19 mouse cellular contexts compared by ENCODE assay signal in the genomic region with DNA sequence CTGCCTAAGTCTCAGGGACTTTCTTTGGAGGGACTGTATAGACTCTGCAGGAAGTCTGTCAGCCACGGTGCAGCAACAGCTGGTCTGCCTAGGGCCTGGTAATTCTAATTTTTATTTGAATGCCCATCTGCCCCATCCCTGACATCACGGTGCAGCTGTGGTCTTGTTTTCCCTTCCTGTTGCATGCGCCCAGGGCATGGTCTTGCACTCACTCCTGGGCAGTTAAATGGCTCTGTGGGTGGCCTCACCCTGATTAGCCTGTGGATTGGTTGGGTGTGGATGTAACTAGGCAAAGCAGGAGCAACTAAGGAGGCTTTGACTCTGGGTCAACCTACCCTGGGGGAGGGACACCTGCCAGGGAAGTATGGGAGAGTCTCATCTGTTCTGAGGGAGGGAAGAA. TPM values are rescaled to one million over a fixed set of nuclear protein-coding genes. Genes with fewer than 3 reads are reported as not detected.
DNase-seq lines count a peak whose midpoint lies in the region; ATAC-seq and TF ChIP-seq lines count a peak whose summit lies in the region.
"Had no signal": no experiment of that assay in that cellular context is flagged by ENCODE, and none has a peak within 500 bp of the region (broad histone marks: within the 10 kb centered on the region; RNA-seq: fewer than 3 reads in every experiment).

No protein-coding gene starts in this region.

- 23% methylated on average over 3 of the region's 3 CpGs for WGBS in forebrain, embryonic 13.5 days
- 24% methylated on average over 3 of the region's 3 CpGs for WGBS in forebrain, embryonic 16.5 days
- 27% methylated on average over 3 of the region's 3 CpGs for WGBS in midbrain, embryonic 12.5 days
- 13% methylated on average over 3 of the region's 3 CpGs for WGBS in midbrain, embryonic 14.5 days
- 33% methylated on average over 3 of the region's 3 CpGs for WGBS in hindbrain, postnatal 0 days

- H3K9ac ChIP-seq in forebrain, embryonic 13.5 days = no peak overlapping the region
- no peak overlapping the region for H3K9ac ChIP-seq in forebrain, embryonic 16.5 days (replicated peaks; ENCODE audit: low read depth, low read length)
- no peak overlapping the region for H3K9ac ChIP-seq in midbrain, embryonic 12.5 days (replicated peaks)
- H3K9ac ChIP-seq in midbrain, embryonic 14.5 days (replicated peaks; ENCODE audit: low read length) = no peak overlapping the region
- H3K9ac ChIP-seq in hindbrain, postnatal 0 days (replicated peaks; ENCODE audit: low read length) = no peak overlapping the region
- H3K9ac ChIP-seq: embryonic facial prominence, embryonic 12.5 days had no signal

- H3K4me2 ChIP-seq in forebrain, embryonic 13.5 days = no peak overlapping the region
- H3K4me2 ChIP-seq in forebrain, embryonic 16.5 days (ENCODE audit: low read length) = no peak overlapping the region
- H3K4me2 ChIP-seq in midbrain, embryonic 12.5 days (replicated peaks) = no peak overlapping the region
- no peak overlapping the region for H3K4me2 ChIP-seq in midbrain, embryonic 14.5 days (ENCODE audit: low read length)
- H3K4me2 ChIP-seq in hindbrain, postnatal 0 days (ENCODE audit: low read depth, low read length) = no peak overlapping the region
- H3K4me2 ChIP-seq: embryonic facial prominence, embryonic 12.5 days had no signal

- no peak overlapping the region for H3K4me3 ChIP-seq in forebrain, embryonic 13.5 days
- no peak overlapping the region for H3K4me3 ChIP-seq in forebrain, embryonic 16.5 days (replicated peaks; ENCODE audit: low read length)
- H3K4me3 ChIP-seq in midbrain, embryonic 12.5 days = no peak overlapping the region
- H3K4me3 ChIP-seq in midbrain, embryonic 14.5 days (replicated peaks; ENCODE audit: low read depth, low read length) = no peak overlapping the region
- H3K4me3 ChIP-seq in hindbrain, postnatal 0 days (ENCODE audit: low read length) = no peak overlapping the region
- H3K4me3 ChIP-seq: embryonic facial prominence, embryonic 12.5 days; layer of hippocampus, adult 2 months had no signal

- ATAC-seq in forebrain, embryonic 13.5 days = 0 out of 2 replicates have a peak, but pooled peaks have one; percentile 11
- ATAC-seq in forebrain, embryonic 16.5 days = no peak
- 0 out of 2 replicates have a peak, but pooled peaks have one; percentile 8 for ATAC-seq in midbrain, embryonic 12.5 days (ENCODE audit: low FRiP score, low read depth)
- no peak for ATAC-seq in midbrain, embryonic 14.5 days (ENCODE audit: low FRiP score, low TSS enrichment)
- ATAC-seq in hindbrain, postnatal 0 days = peak; percentile 34

- TF ChIP-seq CTCF in hindbrain, postnatal 0 days (IDR thresholded peaks at IDR 0.05; ENCODE audit: low read depth) = no peak

- H3K9me3 ChIP-seq in forebrain, embryonic 13.5 days (replicated peaks) = no peaks in the 10 kb centered on the region; the same call in 1 of the 2 replicates
- no peaks in the 10 kb centered on the region for H3K9me3 ChIP-seq in forebrain, embryonic 16.5 days (ENCODE audit: control insufficient read depth, low read length)
- H3K9me3 ChIP-seq in midbrain, embryonic 12.5 days = no peaks in the 10 kb centered on the region
- no peaks in the 10 kb centered on the region for H3K9me3 ChIP-seq in midbrain, embryonic 14.5 days (ENCODE audit: control insufficient read depth, low read length)
- no peaks in the 10 kb centered on the region for H3K9me3 ChIP-seq in hindbrain, postnatal 0 days (ENCODE audit: low read length)
- H3K9me3 ChIP-seq: embryonic facial prominence, embryonic 12.5 days had no signal

- no peaks in the 10 kb centered on the region for H3K27me3 ChIP-seq in forebrain, embryonic 13.5 days
- no peaks in the 10 kb centered on the region for H3K27me3 ChIP-seq in forebrain, embryonic 16.5 days (replicated peaks; ENCODE audit: control insufficient read depth, insufficient read depth, low read length)
- H3K27me3 ChIP-seq in midbrain, embryonic 12.5 days = no peaks in the 10 kb centered on the region
- no peaks in the 10 kb centered on the region for H3K27me3 ChIP-seq in midbrain, embryonic 14.5 days (ENCODE audit: control insufficient read depth, insufficient read depth, low read length)
- H3K27me3 ChIP-seq in hindbrain, postnatal 0 days (ENCODE audit: insufficient read depth, low read length) = no peaks in the 10 kb centered on the region

- DNase-seq in midbrain, embryonic 14.5 days = no peak
- DNase-seq in hindbrain, postnatal 0 days (ENCODE audit: low spot score) = peak; percentile 49
- peak; percentile 82 for DNase-seq in retina, postnatal 1 day
- DNase-seq in heart, postnatal 4 days = no peak
- DNase-seq in thymus, postnatal 36 days = no peak
- DNase-seq: B cell, adult 2 months; cerebellum, adult 9-10 months; heart, postnatal 14 days; kidney, adult 8-10 months; right cerebral cortex, adult 18-20 months; thymus, adult 2 months had no signal

- peaks cover 35% of the 10 kb centered on the region for H3K4me1 ChIP-seq in forebrain, embryonic 13.5 days
- H3K4me1 ChIP-seq in forebrain, embryonic 16.5 days (replicated peaks; ENCODE audit: control insufficient read depth, insufficient read depth, low read length) = peaks cover 20% of the 10 kb centered on the region
- H3K4me1 ChIP-seq in midbrain, embryonic 12.5 days = peaks cover 34% of the 10 kb centered on the region
- H3K4me1 ChIP-seq in midbrain, embryonic 14.5 days (ENCODE audit: control insufficient read depth, insufficient read depth, low read length) = peaks cover 21% of the 10 kb centered on the region
- H3K4me1 ChIP-seq in hindbrain, postnatal 0 days (ENCODE audit: insufficient read depth, low read length) = peaks cover 12% of the 10 kb centered on the region

- H3K36me3 ChIP-seq in forebrain, embryonic 13.5 days (ENCODE audit: poor library complexity, severe bottlenecking) = no peaks in the 10 kb centered on the region
- no peaks in the 10 kb centered on the region for H3K36me3 ChIP-seq in forebrain, embryonic 16.5 days (ENCODE audit: control insufficient read depth, insufficient read depth)
- H3K36me3 ChIP-seq in midbrain, embryonic 12.5 days = no peaks in the 10 kb centered on the region
- H3K36me3 ChIP-seq in midbrain, embryonic 14.5 days (ENCODE audit: control insufficient read depth, insufficient read depth, low read length) = no peaks in the 10 kb centered on the region
- no peaks in the 10 kb centered on the region for H3K36me3 ChIP-seq in hindbrain, postnatal 0 days (ENCODE audit: insufficient read depth, low read length)
- H3K36me3 ChIP-seq: embryonic facial prominence, embryonic 12.5 days had no signal

- H3K27ac ChIP-seq in forebrain, embryonic 13.5 days = peak overlapping the region; percentile 84; the same call in 1 of the 2 replicates
- no peak overlapping the region for H3K27ac ChIP-seq in forebrain, embryonic 16.5 days (ENCODE audit: low read length)
- H3K27ac ChIP-seq in midbrain, embryonic 12.5 days (replicated peaks) = peak overlapping the region; percentile 89
- no peak overlapping the region for H3K27ac ChIP-seq in midbrain, embryonic 14.5 days (replicated peaks; ENCODE audit: low read depth, low read length)
- H3K27ac ChIP-seq in hindbrain, postnatal 0 days = no peak overlapping the region
- H3K27ac ChIP-seq: embryonic facial prominence, embryonic 12.5 days; layer of hippocampus, adult 2 months; macrophage had no signal

RNA-seq across cellular contexts. Expression of a gene that starts 35.2 kb away (rescaled TPM):
- 38.5 and 43.7 TPM in 2 replicates for polyA plus RNA-seq in forebrain, embryonic 13.5 days (2015; fragmentation: Nextera tagmentation; extraction: Ambion mirVana)
- 32.9 and 34.3 TPM in 2 replicates for polyA plus RNA-seq in forebrain, embryonic 16.5 days (2015; fragmentation: Nextera tagmentation; extraction: Ambion mirVana)
- polyA plus RNA-seq in midbrain, embryonic 12.5 days (2016; fragmentation: Nextera tagmentation; extraction: Ambion mirVana) = 46.3 and 53.3 TPM in 2 replicates
- 8.1 and 12.0 TPM in 2 replicates for polyA plus RNA-seq in midbrain, embryonic 14.5 days (2014; fragmentation: Nextera tagmentation; extraction: Ambion mirVana)
- total RNA-seq in hindbrain, postnatal 0 days (2014; rRNA removed) = 3.8 and 4.3 TPM in 2 replicates
- polyA plus RNA-seq in hindbrain, postnatal 0 days (2015; fragmentation: Nextera tagmentation; extraction: Ambion mirVana) = 5.7 and 6.7 TPM in 2 replicates
- total RNA-seq in heart, postnatal 4 days (2021) = 1 to 10 TPM; 3.1 to 4.6 TPM

RNA-seq across cellular contexts. Expression of a gene that starts 44.2 kb away (rescaled TPM):
- 38.1 and 41.9 TPM in 2 replicates for polyA plus RNA-seq in forebrain, embryonic 13.5 days (2015; fragmentation: Nextera tagmentation; extraction: Ambion mirVana)
- polyA plus RNA-seq in forebrain, embryonic 16.5 days (2015; fragmentation: Nextera tagmentation; extraction: Ambion mirVana) = 40.4 and 42.7 TPM in 2 replicates
- 42.1 and 42.9 TPM in 2 replicates for polyA plus RNA-seq in midbrain, embryonic 12.5 days (2016; fragmentation: Nextera tagmentation; extraction: Ambion mirVana)
- 37.8 and 55.6 TPM in 2 replicates for polyA plus RNA-seq in midbrain, embryonic 14.5 days (2014; fragmentation: Nextera tagmentation; extraction: Ambion mirVana)
- 21.6 and 23.3 TPM in 2 replicates for total RNA-seq in hindbrain, postnatal 0 days (2014; rRNA removed)
- 16.8 and 17.1 TPM in 2 replicates for polyA plus RNA-seq in hindbrain, postnatal 0 days (2015; fragmentation: Nextera tagmentation; extraction: Ambion mirVana)
- 10 to 100 TPM; 20.5 to 21.1 TPM for total RNA-seq in heart, postnatal 4 days (2021)

RNA-seq across cellular contexts. Expression of a gene that starts 52.2 kb away (rescaled TPM):
- 14.6 and 17.7 TPM in 2 replicates for polyA plus RNA-seq in forebrain, embryonic 13.5 days (2015; fragmentation: Nextera tagmentation; extraction: Ambion mirVana)
- 16.1 and 22.4 TPM in 2 replicates for polyA plus RNA-seq in forebrain, embryonic 16.5 days (2015; fragmentation: Nextera tagmentation; extraction: Ambion mirVana)
- 24.5 and 26.4 TPM in 2 replicates for polyA plus RNA-seq in midbrain, embryonic 12.5 days (2016; fragmentation: Nextera tagmentation; extraction: Ambion mirVana)
- 30.4 and 31.6 TPM in 2 replicates for polyA plus RNA-seq in midbrain, embryonic 14.5 days (2014; fragmentation: Nextera tagmentation; extraction: Ambion mirVana)
- total RNA-seq in hindbrain, postnatal 0 days (2014; rRNA removed) = 23.9 and 40.1 TPM in 2 replicates
- polyA plus RNA-seq in hindbrain, postnatal 0 days (2015; fragmentation: Nextera tagmentation; extraction: Ambion mirVana) = 12.5 and 14.1 TPM in 2 replicates
- under 1 TPM in 1 of 2 experiments, not detected in 1; 0.09 TPM for total RNA-seq in heart, postnatal 4 days (2021)
- total RNA-seq: heart, postnatal 14 days had no signal
- polyA plus RNA-seq: gonadal fat pad, adult 2 months; liver, embryonic 16.5 days; macrophage had no signal

Comparison
In these comparisons a context has a peak if more than half of its experiments do, and no peak if none do; other contexts are left out.
1. ATAC-seq: peak in forebrain, embryonic 13.5 days (single experiment), midbrain, embryonic 12.5 days (single experiment) and hindbrain, postnatal 0 days (single experiment); none in forebrain, embryonic 16.5 days (single experiment) and midbrain, embryonic 14.5 days (single experiment).
2. H3K27ac ChIP-seq: peak in forebrain, embryonic 13.5 days (single experiment) and midbrain, embryonic 12.5 days (single experiment); none in forebrain, embryonic 16.5 days (single experiment), midbrain, embryonic 14.5 days (single experiment) and hindbrain, postnatal 0 days (single experiment).
3. DNase-seq: peak in hindbrain, postnatal 0 days (single experiment) and retina, postnatal 1 day (single experiment); none in midbrain, embryonic 14.5 days (single experiment), heart, postnatal 4 days (single experiment) and thymus, postnatal 36 days (0 of 2).